Mouse (Mus musculus) limb, embryonic 15.5 days (tissue): ENCODE data around the gene Cstf1. TPM values are rescaled to one million over a fixed set of nuclear protein-coding genes. Genes with fewer than 3 reads are reported as not detected.
A peak's percentile ranks its signal among the peaks of the same experiment; 100 is the strongest.

Experiments
- ATAC-seq: fragments of 200-750 bp; cut with Nextera tagmentation; 2 replicates; pipeline ENCODE4 v1.8.0; 2017; ENCODE audit warnings: low read depth, moderate TSS enrichment; ENCODE audit not compliant: insufficient number of reproducible peaks, low FRiP score, low TSS enrichment
- H3K27ac ChIP-seq: fragments of 300-500 bp; sonication (generic); 2 replicates; pipeline ENCODE4 v1.5.1; 2015; ENCODE audit warnings: moderate library complexity, mild to moderate bottlenecking, inconsistent platforms
- H3K27me3 ChIP-seq: fragments of 300-500 bp; sonication (generic); 2 replicates; pipeline ENCODE4 v1.6.1; 2015; ENCODE audit warnings: inconsistent platforms
- H3K36me3 ChIP-seq: fragments of 300-500 bp; sonication (generic); 2 replicates; pipeline ENCODE4 v1.6.1; 2015; ENCODE audit warnings: inconsistent platforms
- H3K4me1 ChIP-seq: fragments of 300-500 bp; sonication (generic); 2 replicates; pipeline ENCODE4 v1.6.1; 2015; ENCODE audit warnings: inconsistent platforms
- H3K4me2 ChIP-seq: fragments of 300-500 bp; sonication (generic); 2 replicates; pipeline ENCODE4 v1.6.1; 2015; ENCODE audit warnings: mild to moderate bottlenecking, inconsistent platforms
- H3K4me3 ChIP-seq: fragments of 300-500 bp; sonication (generic); 2 replicates; pipeline ENCODE4 v1.5.1; 2015; ENCODE audit warnings: mild to moderate bottlenecking, inconsistent platforms
- H3K9ac ChIP-seq: fragments of 300-500 bp; sonication (generic); 2 replicates; pipeline ENCODE4 v1.6.1; 2015; ENCODE audit warnings: inconsistent platforms
- H3K9me3 ChIP-seq: fragments of 300-500 bp; sonication (generic); 2 replicates; pipeline ENCODE4 v1.6.1; 2016; ENCODE audit warnings: inconsistent platforms
- WGBS: fragments of 180-500 bp; shearing (Covaris S2); methylation state at CpG from one replicate; pipeline ENCODE4 v1.1.7; 2015; 5-methylcytosine and 5-hydroxymethylcytosine counted together
- polyA plus RNA-seq: library from polyadenylated mRNA; unstranded; fragments of >200 nt; fragmentation: Nextera tagmentation; extraction: Ambion mirVana; gene quantifications from 2 replicates; pipeline ENCODE4 v1.2.1, GENCODE M21; 2015

Cstf1 gene
- polyA plus RNA-seq, 1 experiment from 2014 or later, result 32.9 TPM

GRCm38 (mm10) chr2:172404239-172404638, 33.8 kb downstream of the Cstf1 start:
- no peaks in the 10 kb centered on the region for H3K9me3 ChIP-seq
- no peaks in the 10 kb centered on the region for H3K4me1 ChIP-seq
- no peaks in the 10 kb centered on the region for H3K36me3 ChIP-seq
- no peak overlapping the region for H3K4me2 ChIP-seq
- 64% methylated on average over 7 of the region's 7 CpGs for WGBS
- H3K27me3 ChIP-seq, result no peaks in the 10 kb centered on the region
- H3K9ac ChIP-seq, result no peak overlapping the region
- no peak overlapping the region for H3K27ac ChIP-seq
- no peak for ATAC-seq
- H3K4me3 ChIP-seq, result no peak overlapping the region

- H3K4me2 ChIP-seq, result no peak overlapping the region
- no peak overlapping the region for H3K27ac ChIP-seq
- no peak for ATAC-seq
- H3K36me3 ChIP-seq, result no peaks in the 10 kb centered on the region
- H3K27me3 ChIP-seq, result no peaks in the 10 kb centered on the region
- H3K4me1 ChIP-seq, result no peaks in the 10 kb centered on the region
- H3K9ac ChIP-seq, result no peak overlapping the region
- no peaks in the 10 kb centered on the region for H3K9me3 ChIP-seq
- no peak overlapping the region for H3K4me3 ChIP-seq
- 63% methylated on average over 3 of the region's 3 CpGs for WGBS
Observed at GRCm38 (mm10) chr2:172405011-172405410, 34.5 kb downstream of the Cstf1 start.

- WGBS, result 74% methylated on average over 4 of the region's 4 CpGs
- no peak overlapping the region for H3K9ac ChIP-seq
Observed at GRCm38 (mm10) chr2:172406173-172406572, 35.7 kb downstream of the Cstf1 start.

GRCm38 (mm10) chr2:172407499-172407898, 37.0 kb downstream of the Cstf1 start:
- Histone ChIP-seq H3K9me3 (no peaks in the 10 kb centered on the region), H3K36me3 (no peaks in the 10 kb centered on the region), H3K4me1 (no peaks in the 10 kb centered on the region), H3K4me2 (no peak overlapping the region), H3K9ac (no peak overlapping the region), H3K27me3 (no peaks in the 10 kb centered on the region), H3K27ac (no peak overlapping the region), H3K4me3 (no peak overlapping the region)
- 79% methylated on average over 2 of the region's 2 CpGs for WGBS
- ATAC-seq, result no peak

More at GRCm38 (mm10) chr2:172406173-172406572, 35.7 kb downstream of the Cstf1 start:
- ATAC-seq, result no peak
- Histone ChIP-seq H3K4me2 (no peak overlapping the region), H3K9me3 (no peaks in the 10 kb centered on the region), H3K27ac (no peak overlapping the region), H3K27me3 (no peaks in the 10 kb centered on the region), H3K4me3 (no peak overlapping the region), H3K36me3 (no peaks in the 10 kb centered on the region), H3K4me1 (no peaks in the 10 kb centered on the region)

- H3K4me2 ChIP-seq, result no peak overlapping the region
- WGBS, result 60% methylated on average over 2 of the region's 2 CpGs
- ATAC-seq, result no peak
- no peaks in the 10 kb centered on the region for H3K36me3 ChIP-seq
- H3K27ac ChIP-seq, result no peak overlapping the region
- no peak overlapping the region for H3K4me3 ChIP-seq
- H3K4me1 ChIP-seq, result 0 out of 2 replicates have a peak, but pooled peaks cover 2% of the 10 kb centered on the region
- no peak overlapping the region for H3K9ac ChIP-seq
- no peaks in the 10 kb centered on the region for H3K27me3 ChIP-seq
- H3K9me3 ChIP-seq, result no peaks in the 10 kb centered on the region
Observed at GRCm38 (mm10) chr2:172410686-172411085, 40.2 kb downstream of the Cstf1 start.

- Histone ChIP-seq H3K9ac (no peak overlapping the region), H3K4me1 (0 out of 2 replicates have a peak, but pooled peaks cover 2% of the 10 kb centered on the region), H3K4me2 (no peak overlapping the region), H3K4me3 (no peak overlapping the region), H3K27me3 (no peaks in the 10 kb centered on the region), H3K27ac (no peak overlapping the region), H3K36me3 (no peaks in the 10 kb centered on the region), H3K9me3 (no peaks in the 10 kb centered on the region)
- WGBS, result 58% methylated on average over 11 of the region's 11 CpGs
- ATAC-seq, result peak; percentile 31; the same call in 1 of the 2 replicates
Observed at GRCm38 (mm10) chr2:172411091-172411490, 40.6 kb downstream of the Cstf1 start.

- Histone ChIP-seq H3K4me2 (no peak overlapping the region), H3K36me3 (no peaks in the 10 kb centered on the region), H3K4me3 (no peak overlapping the region), H3K4me1 (0 out of 2 replicates have a peak, but pooled peaks cover 2% of the 10 kb centered on the region), H3K27ac (no peak overlapping the region), H3K9ac (no peak overlapping the region), H3K27me3 (no peaks in the 10 kb centered on the region), H3K9me3 (no peaks in the 10 kb centered on the region)
- WGBS, result 8% methylated on average over 9 of the region's 9 CpGs
- ATAC-seq, result no peak; the same call in 1 of the 2 replicates
Observed at GRCm38 (mm10) chr2:172412454-172412853, 42.0 kb downstream of the Cstf1 start.

GRCm38 (mm10) chr2:172413273-172413672, 42.8 kb downstream of the Cstf1 start:
- ATAC-seq, result no peak
- Histone ChIP-seq H3K9me3 (no peaks in the 10 kb centered on the region), H3K36me3 (no peaks in the 10 kb centered on the region), H3K4me2 (no peak overlapping the region), H3K4me1 (0 out of 2 replicates have a peak, but pooled peaks cover 2% of the 10 kb centered on the region), H3K27me3 (no peaks in the 10 kb centered on the region), H3K4me3 (no peak overlapping the region), H3K9ac (no peak overlapping the region), H3K27ac (no peak overlapping the region)
- 40% methylated on average over 4 of the region's 4 CpGs for WGBS

GRCm38 (mm10) chr2:172413894-172414293, 43.4 kb downstream of the Cstf1 start:
- Histone ChIP-seq H3K4me2 (no peak overlapping the region), H3K27me3 (no peaks in the 10 kb centered on the region), H3K27ac (no peak overlapping the region), H3K4me1 (0 out of 2 replicates have a peak, but pooled peaks cover 2% of the 10 kb centered on the region), H3K36me3 (no peaks in the 10 kb centered on the region), H3K9me3 (no peaks in the 10 kb centered on the region), H3K9ac (no peak overlapping the region), H3K4me3 (no peak overlapping the region)
- WGBS, result 46% methylated on average over 5 of the region's 5 CpGs
- ATAC-seq, result no peak

- 63% methylated on average over 12 of the region's 12 CpGs for WGBS
- no peak overlapping the region for H3K27ac ChIP-seq
- H3K9ac ChIP-seq, result no peak overlapping the region
- no peaks in the 10 kb centered on the region for H3K36me3 ChIP-seq
- no peak overlapping the region for H3K4me3 ChIP-seq
- no peaks in the 10 kb centered on the region for H3K27me3 ChIP-seq
- H3K4me2 ChIP-seq, result no peak overlapping the region
- no peak for ATAC-seq
- H3K4me1 ChIP-seq, result 0 out of 2 replicates have a peak, but pooled peaks cover 2% of the 10 kb centered on the region
- no peaks in the 10 kb centered on the region for H3K9me3 ChIP-seq
Observed at GRCm38 (mm10) chr2:172416218-172416617, 45.7 kb downstream of the Cstf1 start.

GRCm38 (mm10) chr2:172416876-172417275, 46.4 kb downstream of the Cstf1 start:
- no peak overlapping the region for H3K4me2 ChIP-seq
- no peak overlapping the region for H3K4me3 ChIP-seq
- no peaks in the 10 kb centered on the region for H3K9me3 ChIP-seq
- 81% methylated on average over 5 of the region's 5 CpGs for WGBS
- no peak overlapping the region for H3K27ac ChIP-seq
- no peak for ATAC-seq
- H3K9ac ChIP-seq, result no peak overlapping the region
- 0 out of 2 replicates have a peak, but pooled peaks cover 2% of the 10 kb centered on the region for H3K4me1 ChIP-seq
- H3K36me3 ChIP-seq, result no peaks in the 10 kb centered on the region
- no peaks in the 10 kb centered on the region for H3K27me3 ChIP-seq

- H3K4me2 ChIP-seq, result no peak overlapping the region
- no peak for ATAC-seq
- no peak overlapping the region for H3K27ac ChIP-seq
- H3K9ac ChIP-seq, result no peak overlapping the region
- no peaks in the 10 kb centered on the region for H3K27me3 ChIP-seq
- no peaks in the 10 kb centered on the region for H3K36me3 ChIP-seq
- H3K9me3 ChIP-seq, result no peaks in the 10 kb centered on the region
- H3K4me3 ChIP-seq, result no peak overlapping the region
- 89% methylated on average over 5 of the region's 5 CpGs for WGBS
- H3K4me1 ChIP-seq, result 0 out of 2 replicates have a peak, but pooled peaks cover 2% of the 10 kb centered on the region
Observed at GRCm38 (mm10) chr2:172418208-172418607, 47.7 kb downstream of the Cstf1 start.

GRCm38 (mm10) chr2:172430609-172431008, 60.1 kb downstream of the Cstf1 start:
- Histone ChIP-seq H3K27ac (no peak overlapping the region), H3K4me3 (no peak overlapping the region), H3K9me3 (no peaks in the 10 kb centered on the region), H3K4me2 (no peak overlapping the region), H3K4me1 (no peaks in the 10 kb centered on the region), H3K27me3 (no peaks in the 10 kb centered on the region), H3K9ac (no peak overlapping the region), H3K36me3 (no peaks in the 10 kb centered on the region)
- WGBS, result 72% methylated on average over 1 of the region's 1 CpGs
- no peak for ATAC-seq
